Mouse (Mus musculus) MEL (cell line): ENCODE data around the gene Eif4h. TPM values are rescaled to one million over a fixed set of nuclear protein-coding genes. Genes with fewer than 3 reads are reported as not detected.

Source experiments
- DNase-seq: peaks from one replicate; pipeline ENCODE4 v3.0.0; 2011; ENCODE audit warnings: low read depth, low spot score
- H3K27ac ChIP-seq: 2 replicates; pipeline ENCODE4 v1.5.1; 2012; ENCODE audit warnings: low read depth, mild to moderate bottlenecking, control low read depth, low read length, moderate library complexity; ENCODE audit not compliant: control insufficient read depth
- H3K27me3 ChIP-seq, 2 experiments: fragments of 150-350 bp in 1 of 2; sonication (generic) in 1 of 2; 2 replicates each; pipeline ENCODE4 v1.6.1; 2012; ENCODE audit warnings: low read length in 2 of 2, mild to moderate bottlenecking in 2 of 2, improper control_type of control experiment in 1 of 2, moderate library complexity in 1 of 2; ENCODE audit not compliant: insufficient read depth in 2 of 2, control insufficient read depth in 1 of 2
- H3K36me3 ChIP-seq, 2 experiments: 2 replicates each; pipeline ENCODE4 v1.6.1; 2012 to 2014; ENCODE audit warnings: low read length in 2 of 2, improper control_type of control experiment in 1 of 2, inconsistent platforms in 1 of 2, mild to moderate bottlenecking in 1 of 2; ENCODE audit not compliant: insufficient read depth in 2 of 2, control insufficient read depth in 1 of 2
- H3K4me1 ChIP-seq, 2 experiments: fragments of 150-350 bp in 1 of 2; sonication (generic) in 1 of 2; 2 replicates each; pipeline ENCODE4 v1.6.1; 2012; ENCODE audit warnings: low read length in 2 of 2, improper control_type of control experiment in 1 of 2, mild to moderate bottlenecking in 1 of 2; ENCODE audit not compliant: insufficient read depth in 2 of 2, control insufficient read depth in 1 of 2
- H3K4me3 ChIP-seq, 2 experiments: fragments of 150-350 bp in 1 of 2; sonication (generic) in 1 of 2; 2 replicates each; pipeline ENCODE4 v1.5.1; 2012; ENCODE audit warnings: low read depth in 2 of 2, low read length in 2 of 2, mild to moderate bottlenecking in 2 of 2, moderate library complexity in 2 of 2, control low read depth in 1 of 2, improper control_type of control experiment in 1 of 2; ENCODE audit not compliant: control insufficient read depth in 1 of 2, insufficient read depth in 1 of 2
- H3K79me2 ChIP-seq: 2 replicates; pipeline ENCODE4 v1.6.1; 2012; ENCODE audit warnings: mild to moderate bottlenecking, low read length, moderate library complexity; ENCODE audit not compliant: control insufficient read depth, poor library complexity, insufficient read depth
- H3K9ac ChIP-seq: 2 replicates; pipeline ENCODE4 v1.6.1; 2012; ENCODE audit warnings: low read depth, mild to moderate bottlenecking, control low read depth, low read length, moderate library complexity; ENCODE audit not compliant: control insufficient read depth, poor library complexity, severe bottlenecking
- H3K9me3 ChIP-seq: fragments of 150-350 bp; sonication (generic); replicated peaks from 2 replicates; pipeline ENCODE4 v1.6.1; 2012; ENCODE audit warnings: mild to moderate bottlenecking, low read length, improper control_type of control experiment, moderate library complexity; ENCODE audit not compliant: insufficient read depth
- BHLHE40 ChIP-seq: IDR thresholded peaks from 2 replicates; pipeline ENCODE4 v1.6.1; 2012; ENCODE audit warnings: low read depth, mild to moderate bottlenecking, inconsistent platforms, low read length, improper control_type of control experiment, borderline replicate concordance
- E2F4 ChIP-seq: IDR thresholded peaks from 2 replicates; pipeline ENCODE4 v1.6.1; 2011; ENCODE audit warnings: low read depth, low read length, improper control_type of control experiment, borderline replicate concordance
- ELF1 ChIP-seq: IDR thresholded peaks from 2 replicates; pipeline ENCODE4 v1.6.1; 2014; ENCODE audit warnings: low read depth, mild to moderate bottlenecking, inconsistent platforms, low read length, improper control_type of control experiment, moderate library complexity
- ETS1 ChIP-seq: IDR thresholded peaks from 2 replicates; pipeline ENCODE4 v1.6.1; 2012; ENCODE audit warnings: low read depth, mild to moderate bottlenecking, inconsistent platforms, low read length, improper control_type of control experiment, moderate library complexity
- GABPA ChIP-seq: IDR thresholded peaks from 2 replicates; pipeline ENCODE4 v1.6.1; 2012; ENCODE audit warnings: low read depth, mild to moderate bottlenecking, inconsistent platforms, low read length, improper control_type of control experiment, moderate library complexity
- HCFC1 ChIP-seq: IDR thresholded peaks from 2 replicates; pipeline ENCODE4 v1.6.1; 2012; ENCODE audit warnings: low read depth, mild to moderate bottlenecking, inconsistent platforms, low read length, improper control_type of control experiment, moderate library complexity
- MAX ChIP-seq: IDR thresholded peaks from 2 replicates; pipeline ENCODE4 v1.6.1; 2011; ENCODE audit warnings: low read length, improper control_type of control experiment
- MAZ ChIP-seq: IDR thresholded peaks from 2 replicates; pipeline ENCODE4 v1.6.1; 2012; ENCODE audit warnings: low read depth, mild to moderate bottlenecking, inconsistent platforms, low read length, improper control_type of control experiment
- MXI1 ChIP-seq: IDR thresholded peaks from 2 replicates; pipeline ENCODE4 v1.6.1; 2011; ENCODE audit warnings: mild to moderate bottlenecking, low read depth, low read length, improper control_type of control experiment
- MYB ChIP-seq: IDR thresholded peaks from 2 replicates; pipeline ENCODE4 v1.6.1; 2011; ENCODE audit warnings: mild to moderate bottlenecking, low read depth, low read length, improper control_type of control experiment
- MYC ChIP-seq: IDR thresholded peaks from 2 replicates; pipeline ENCODE4 v1.6.1; 2011; ENCODE audit warnings: low read depth, mild to moderate bottlenecking, low read length, improper control_type of control experiment, moderate library complexity
- POLR2AphosphoS2 ChIP-seq: IDR thresholded peaks from 2 replicates; pipeline ENCODE4 v1.6.1; 2011; ENCODE audit warnings: low read length, improper control_type of control experiment
- SIN3A ChIP-seq: IDR thresholded peaks from 2 replicates; pipeline ENCODE4 v1.6.1; 2012; ENCODE audit warnings: low read length, improper control_type of control experiment, inconsistent platforms
- TAL1 ChIP-seq: IDR thresholded peaks from 2 replicates; pipeline ENCODE4 v1.6.1; 2012; ENCODE audit warnings: mild to moderate bottlenecking, inconsistent platforms, low read length, moderate library complexity, mixed read lengths
- TBP ChIP-seq: IDR thresholded peaks from 2 replicates; pipeline ENCODE4 v1.8.0; 2011; ENCODE audit warnings: low read depth, low read length, improper control_type of control experiment
- TCF12 ChIP-seq: IDR thresholded peaks from 2 replicates; pipeline ENCODE4 v1.6.1; 2014; ENCODE audit warnings: low read depth, mild to moderate bottlenecking, inconsistent platforms, low read length, improper control_type of control experiment, moderate library complexity
- polyA plus RNA-seq, 2 experiments: library from polyadenylated mRNA; stranded (reverse) in 1 of 2; unstranded in 1 of 2; fragments of >175 nt in 1 of 2; fragments of >200 nt in 1 of 2; gene quantifications; 2 replicates each; pipeline versions ENCODE4 v1.2.1 to v1.2.4; 2012; ENCODE audit warnings: low replicate concordance in 2 of 2, low read depth in 1 of 2; ENCODE audit not compliant: insufficient read length in 2 of 2, insufficient read depth in 1 of 2, missing spikeins in 1 of 2
- total RNA-seq: library from RNA; depleted of rRNA; stranded (reverse); fragments of 300-350 nt; gene quantifications from 2 replicates; pipeline ENCODE4 v1.2.3, GENCODE M21; 2012; rRNA removed

Gene Eif4h
- total and polyA plus RNA-seq, 3 experiments = 167 to 515 (median 471) TPM

DNA sequence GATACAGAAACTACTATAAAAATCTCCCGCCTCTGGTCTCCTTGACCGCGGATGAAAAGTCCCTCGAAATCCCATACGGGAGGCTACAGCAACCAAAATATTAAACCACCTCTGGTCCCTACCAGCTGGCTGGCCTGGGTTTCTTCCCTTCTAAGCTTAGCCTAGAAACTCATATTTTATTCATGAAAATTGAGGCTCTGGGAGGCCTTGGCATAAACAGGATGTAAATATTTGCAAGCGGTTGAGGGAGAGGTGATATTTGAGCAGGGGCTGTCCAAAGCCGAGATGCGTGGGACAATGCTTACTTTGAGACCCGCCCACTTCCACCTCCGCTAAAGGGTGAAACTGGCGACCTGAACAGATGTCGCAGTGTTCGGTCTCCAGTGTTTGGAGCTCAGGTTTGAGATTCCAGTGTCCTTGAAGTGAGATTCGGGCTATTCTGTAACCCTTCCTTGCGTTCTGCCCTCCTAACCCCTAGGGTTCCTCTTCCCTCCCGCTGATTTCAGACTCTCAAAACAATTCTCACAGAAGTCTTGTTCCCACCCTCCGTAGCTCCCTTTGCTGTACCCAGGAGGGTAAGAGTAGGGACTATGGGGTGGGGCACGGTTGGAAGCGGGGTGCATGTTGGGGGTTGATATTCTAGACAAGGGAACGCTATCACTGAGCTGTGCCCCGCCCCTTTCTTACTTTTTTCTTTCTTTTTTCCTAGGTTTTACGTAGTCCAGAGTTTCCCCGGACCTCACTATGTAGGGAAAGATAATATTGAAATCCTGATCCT lies 67.4 kb downstream of the Eif4h start:
- H3K27ac ChIP-seq = peak overlapping the region; percentile 50
- peak; percentile 85 for DNase-seq
- peaks cover 4 to 8% of the 10 kb centered on the region in 2 experiments for H3K4me1 ChIP-seq

More for the DNA sequence above, 67.4 kb downstream of the Eif4h start:
- Histone ChIP-seq H3K79me2 (no peaks in the 10 kb centered on the region), H3K9me3 (no peaks in the 10 kb centered on the region), H3K9ac (peak overlapping the region; percentile 47), H3K36me3 (peaks cover 0 to 7% of the 10 kb centered on the region in 2 experiments; a peak in 2 of 4 replicates), H3K4me3 (peak overlapping the region; percentile 54 to 58), H3K27me3 (no peaks in the 10 kb centered on the region)
- TF ChIP-seq ETS1 (peak; percentile 74), MAZ (peak; percentile 49; the same call in 1 of the 2 replicates), ELF1 (peak; percentile 7; the same call in 1 of the 2 replicates), GABPA (no peak), MYB (no peak), TCF12 (peak; percentile 20; the same call in 1 of the 2 replicates), POLR2AphosphoS2 (no peak), MXI1 (peak; percentile 37; the same call in 1 of the 2 replicates), SIN3A (peak; percentile 98), TAL1 (no peak), HCFC1 (peak; percentile 70), MYC (no peak), TBP (0 out of 2 replicates have a peak, but pooled peaks have one; percentile 13), MAX (peak; percentile 59; the same call in 1 of the 2 replicates), E2F4 (peak; percentile 53; the same call in 1 of the 2 replicates), BHLHE40 (no peak)

Other genes starting within 250 kb of the Eif4h start
- 15.2 and 17.5 TPM in 2 replicates for gene Gtf2ird1, start 182.8 kb downstream of the Eif4h start, total RNA-seq
- 10 to 100 TPM in 1 of 2 experiments, not detected in 1; 54.7 TPM for gene Gtf2ird1, start 182.8 kb downstream of the Eif4h start, polyA plus RNA-seq
- 3.5 and 4.4 TPM in 2 replicates for gene Clip2, start 87.1 kb downstream of the Eif4h start, total RNA-seq
- 1 to 10 TPM in 1 of 2 experiments, not detected in 1; 7.4 TPM for gene Clip2, start 87.1 kb downstream of the Eif4h start, polyA plus RNA-seq
- gene Syna, start 79.3 kb downstream of the Eif4h start, total RNA-seq = 0.07 TPM in 1 of 2 replicates, not detected in the other
- under 1 TPM in 1 of 2 experiments, not detected in 1; 0.21 TPM for gene Syna, start 79.3 kb downstream of the Eif4h start, polyA plus RNA-seq
- 268 and 304 TPM in 2 replicates for gene Rfc2, start 58.1 kb downstream of the Eif4h start, total RNA-seq
- 100 to 1,000 TPM in 1 of 2 experiments, not detected in 1; 424 TPM for gene Rfc2, start 58.1 kb downstream of the Eif4h start, polyA plus RNA-seq
- gene Lat2, start 24.5 kb downstream of the Eif4h start, total RNA-seq = 0.46 and 0.92 TPM in 2 replicates
- gene Lat2, start 24.5 kb downstream of the Eif4h start, polyA plus RNA-seq = under 1 TPM in 1 of 2 experiments, not detected in 1; 0.79 TPM
- gene Limk1, start 49.1 kb upstream of the Eif4h start, total RNA-seq = 5.6 and 7.3 TPM in 2 replicates
- 10 to 100 TPM in 1 of 2 experiments, not detected in 1; 14.8 TPM for gene Limk1, start 49.1 kb upstream of the Eif4h start, polyA plus RNA-seq
- not detected in 2 replicates for gene Eln, start 107.8 kb upstream of the Eif4h start, total RNA-seq
- gene Eln, start 107.8 kb upstream of the Eif4h start, polyA plus RNA-seq = not detected